Mouse (Mus musculus): ENCODE results near the gene Kpna6. TPM values are rescaled to one million over a fixed set of nuclear protein-coding genes. Genes with fewer than 3 reads are reported as not detected.
A peak's percentile ranks its signal among the peaks of the same experiment; 100 is the strongest.

Gene Kpna6
- polyA plus RNA-seq, 1 experiment from 2014 or later: 14.9 TPM

DNA sequence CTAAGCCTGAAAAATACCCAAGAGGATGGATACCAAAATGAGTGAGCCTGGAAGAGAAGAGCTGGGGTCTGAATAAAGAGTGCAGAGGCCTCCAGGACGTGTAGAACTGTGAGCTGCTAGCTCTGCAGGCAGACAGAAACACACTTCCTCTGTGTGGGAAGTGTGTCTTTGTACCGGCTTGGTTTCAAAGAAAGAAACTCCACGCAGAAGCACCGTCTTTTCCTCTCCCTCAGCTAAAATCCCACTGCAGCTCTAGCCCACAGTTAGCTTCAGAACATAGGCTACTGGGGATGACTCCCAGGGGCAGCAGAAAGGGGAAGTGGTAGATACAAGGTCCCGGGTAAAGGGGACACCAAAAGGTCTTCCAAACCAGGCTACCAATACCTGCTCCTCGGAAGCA is 27.4 kb downstream of the Kpna6 start:
- Histone ChIP-seq H3K4me2 (no peak overlapping the region), H3K27me3 (ENCODE audit: insufficient read depth, low read length) (no peaks in the 10 kb centered on the region), H3K9ac (no peak overlapping the region), H3K4me1 (ENCODE audit: insufficient read depth) (no peaks in the 10 kb centered on the region), H3K4me3 (ENCODE audit: low read depth, low read length) (no peak overlapping the region), H3K36me3 (ENCODE audit: insufficient read depth) (peaks cover 62% of the 10 kb centered on the region), H3K9me3 (ENCODE audit: low read depth, low read length) (no peaks in the 10 kb centered on the region), H3K27ac (ENCODE audit: low read depth) (no peak overlapping the region)
- WGBS: 86% methylated on average over 6 of the region's 6 CpGs
- ATAC-seq (ENCODE audit: insufficient read depth) (no peak), DNase-seq (no peak)
- TF ChIP-seq CTCF (IDR thresholded peaks at IDR 0.05; ENCODE audit: low read depth): no peak

DNA sequence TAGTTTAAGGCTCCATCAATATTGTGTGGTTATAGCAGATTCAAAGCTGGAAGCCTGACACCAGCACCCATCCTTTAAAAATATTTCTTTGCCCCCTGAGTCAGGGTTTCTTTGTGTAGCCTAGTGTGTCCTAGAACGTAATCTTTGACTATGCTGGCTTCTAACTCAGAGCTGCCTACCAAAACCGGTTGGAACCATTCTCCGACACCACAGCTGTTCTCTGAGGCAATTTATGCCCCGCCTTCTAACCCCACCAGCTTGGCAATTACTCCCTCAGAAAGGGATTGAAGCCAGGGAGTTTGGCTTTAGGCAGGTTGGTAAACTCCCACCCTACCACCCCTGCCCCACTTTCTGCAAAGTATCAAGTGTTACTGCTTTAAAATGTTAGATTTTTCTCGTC is 30.8 kb downstream of the Kpna6 start:
- H3K9me3 ChIP-seq (ENCODE audit: low read depth, low read length): no peaks in the 10 kb centered on the region
- peak overlapping the region; percentile 67; the same call in 1 of the 2 replicates for H3K4me3 ChIP-seq (ENCODE audit: low read depth, low read length)
- H3K27ac ChIP-seq (ENCODE audit: low read depth): no peak overlapping the region
- WGBS: 44% methylated on average over 5 of the region's 5 CpGs
- DNase-seq: peak; percentile 41
- ATAC-seq (ENCODE audit: insufficient read depth): no peak
- peaks cover 55% of the 10 kb centered on the region for H3K36me3 ChIP-seq (ENCODE audit: insufficient read depth)
- peak overlapping the region; percentile 94 for H3K4me2 ChIP-seq
- peaks cover 6% of the 10 kb centered on the region; the same call in 1 of the 2 replicates for H3K4me1 ChIP-seq (ENCODE audit: insufficient read depth)
- H3K27me3 ChIP-seq (ENCODE audit: insufficient read depth, low read length): no peaks in the 10 kb centered on the region
- TF ChIP-seq CTCF (IDR thresholded peaks at IDR 0.05; ENCODE audit: low read depth): no peak
- H3K9ac ChIP-seq: no peak overlapping the region

DNA sequence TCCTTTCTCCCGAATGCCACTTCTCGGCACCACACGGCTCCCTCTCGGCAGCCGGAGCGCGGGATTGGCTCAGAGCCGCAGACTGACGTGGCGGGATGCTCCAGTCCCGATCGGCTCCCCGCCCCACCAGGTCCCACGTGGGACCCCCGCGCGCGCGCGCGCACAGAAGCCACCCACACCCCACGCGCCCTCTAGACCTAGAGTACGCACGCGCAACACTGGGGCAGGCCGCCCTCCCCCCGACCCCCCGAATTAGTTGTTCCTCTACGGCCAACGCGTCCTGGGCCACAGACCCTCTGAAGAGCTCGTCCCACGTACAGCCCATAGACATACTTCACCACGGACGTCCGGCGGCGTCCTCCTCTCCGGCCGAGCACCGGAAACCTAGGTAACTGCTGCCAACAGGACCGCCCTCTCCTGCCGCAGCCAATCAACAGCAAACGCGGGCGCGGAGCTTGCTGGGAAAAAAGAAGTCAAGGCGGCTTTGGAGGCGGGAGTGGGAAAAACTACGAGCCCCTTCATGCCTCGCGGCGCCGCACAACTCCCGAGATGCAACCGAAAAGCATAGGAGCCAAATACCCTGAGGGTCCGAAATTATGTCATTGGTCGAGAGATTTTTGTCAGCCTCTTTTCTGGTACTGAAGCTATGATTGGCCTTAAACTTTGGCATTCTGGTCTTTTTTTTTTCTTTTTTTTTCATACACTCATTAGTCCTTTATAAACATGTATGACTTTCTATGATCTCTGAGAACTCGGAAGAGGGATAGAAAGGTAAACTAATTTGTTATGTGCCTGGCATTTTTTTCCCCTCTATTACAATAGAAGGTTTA is 31.7 kb downstream of the Kpna6 start, which contains the start of gene Txlna:
Gene Txlna (minus strand): TSS at position 428 of the 830 bp plus-strand sequence.
- Histone ChIP-seq H3K9ac (peak within 1 kb of the TSS; percentile 80), H3K27ac (ENCODE audit: low read depth) (peak within 1 kb of the TSS; percentile 92), H3K36me3 (ENCODE audit: insufficient read depth) (peaks cover 58% of the 10 kb centered on the region), H3K4me3 (ENCODE audit: low read depth, low read length) (peak within 1 kb of the TSS; percentile 67), H3K4me1 (ENCODE audit: insufficient read depth) (peaks cover 6% of the 10 kb centered on the region; the same call in 1 of the 2 replicates), H3K9me3 (ENCODE audit: low read depth, low read length) (no peaks in the 10 kb centered on the region), H3K27me3 (ENCODE audit: insufficient read depth, low read length) (no peaks in the 10 kb centered on the region), H3K4me2 (peak within 1 kb of the TSS; percentile 94)
- DNase-seq: peak; percentile 99
- WGBS: under 1% methylated on average over 60 of the region's 60 CpGs
- ATAC-seq (ENCODE audit: insufficient read depth): peak; percentile 96
- TF ChIP-seq CTCF (IDR thresholded peaks at IDR 0.05; ENCODE audit: low read depth): no peak; the same call in 1 of the 2 replicates

DNA sequence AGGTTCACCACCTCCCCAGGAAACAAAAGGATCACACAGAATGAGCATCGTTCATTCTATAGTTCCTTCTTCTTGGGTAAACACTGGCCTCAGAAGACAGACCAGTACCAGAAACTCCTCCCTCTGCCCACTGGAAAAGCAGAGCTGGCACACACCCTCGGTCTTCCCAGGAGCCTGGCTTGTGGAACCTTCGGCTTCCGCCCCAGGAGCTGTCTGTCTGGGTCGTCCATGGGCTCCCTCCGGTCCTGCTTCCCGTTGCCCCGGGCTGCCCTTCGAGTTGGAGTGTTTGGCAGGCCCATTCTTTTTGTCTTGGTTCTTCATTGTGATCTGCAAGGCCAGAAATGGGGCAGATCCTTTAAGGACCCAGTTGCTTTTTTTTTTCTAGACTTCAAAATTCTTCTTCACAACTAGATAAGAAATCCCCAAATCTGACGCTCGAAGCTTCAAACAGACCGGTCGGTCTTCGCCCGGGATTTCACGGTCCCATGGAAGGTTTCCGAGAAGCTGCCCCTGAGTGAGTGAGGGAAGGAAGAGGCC is 32.4 kb downstream of the Kpna6 start:
- DNase-seq: peak; percentile 41
- Histone ChIP-seq H3K4me1 (ENCODE audit: insufficient read depth) (peaks cover 6% of the 10 kb centered on the region; the same call in 1 of the 2 replicates), H3K36me3 (ENCODE audit: insufficient read depth) (peaks cover 58% of the 10 kb centered on the region), H3K9ac (peak overlapping the region; percentile 80), H3K9me3 (ENCODE audit: low read depth, low read length) (no peaks in the 10 kb centered on the region), H3K4me3 (ENCODE audit: low read depth, low read length) (peak overlapping the region; percentile 67), H3K27ac (ENCODE audit: low read depth) (peak overlapping the region; percentile 92), H3K4me2 (peak overlapping the region; percentile 94), H3K27me3 (ENCODE audit: insufficient read depth, low read length) (no peaks in the 10 kb centered on the region)
- TF ChIP-seq CTCF (IDR thresholded peaks at IDR 0.05; ENCODE audit: low read depth): no peak
- WGBS: 1% methylated on average over 17 of the region's 17 CpGs
- no peak for ATAC-seq (ENCODE audit: insufficient read depth)

DNA sequence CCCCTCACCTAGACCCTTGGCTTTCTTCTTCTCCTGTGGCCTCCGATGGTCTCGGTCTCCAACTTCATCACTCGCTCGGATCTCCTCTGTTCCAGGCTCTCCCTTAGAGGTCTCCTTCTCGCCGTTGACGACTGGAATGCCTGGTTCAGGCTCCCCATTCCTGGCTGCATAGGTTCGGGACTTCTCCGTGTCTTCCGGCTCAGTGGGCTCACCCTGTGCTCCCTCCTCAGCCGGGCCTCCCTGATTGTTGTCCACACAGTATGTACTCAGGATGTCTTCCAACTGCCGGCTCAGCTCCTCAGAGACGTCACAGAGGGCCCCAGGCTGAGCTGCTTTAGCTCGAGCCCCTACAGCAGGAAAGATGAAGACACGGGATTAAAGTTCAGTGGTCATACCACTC is 33.3 kb downstream of the Kpna6 start:
- peak overlapping the region; percentile 80; the same call in 1 of the 2 replicates for H3K9ac ChIP-seq
- H3K27me3 ChIP-seq (ENCODE audit: insufficient read depth, low read length): no peaks in the 10 kb centered on the region
- ATAC-seq (ENCODE audit: insufficient read depth) (no peak), DNase-seq (no peak)
- WGBS: 79% methylated on average over 15 of the region's 15 CpGs
- peak overlapping the region; percentile 94 for H3K4me2 ChIP-seq
- peaks cover 6% of the 10 kb centered on the region; the same call in 1 of the 2 replicates for H3K4me1 ChIP-seq (ENCODE audit: insufficient read depth)
- peaks cover 59% of the 10 kb centered on the region for H3K36me3 ChIP-seq (ENCODE audit: insufficient read depth)
- TF ChIP-seq CTCF (IDR thresholded peaks at IDR 0.05; ENCODE audit: low read depth): no peak
- H3K27ac ChIP-seq (ENCODE audit: low read depth): no peak overlapping the region
- no peaks in the 10 kb centered on the region for H3K9me3 ChIP-seq (ENCODE audit: low read depth, low read length)
- peak overlapping the region; percentile 67 for H3K4me3 ChIP-seq (ENCODE audit: low read depth, low read length)

DNA sequence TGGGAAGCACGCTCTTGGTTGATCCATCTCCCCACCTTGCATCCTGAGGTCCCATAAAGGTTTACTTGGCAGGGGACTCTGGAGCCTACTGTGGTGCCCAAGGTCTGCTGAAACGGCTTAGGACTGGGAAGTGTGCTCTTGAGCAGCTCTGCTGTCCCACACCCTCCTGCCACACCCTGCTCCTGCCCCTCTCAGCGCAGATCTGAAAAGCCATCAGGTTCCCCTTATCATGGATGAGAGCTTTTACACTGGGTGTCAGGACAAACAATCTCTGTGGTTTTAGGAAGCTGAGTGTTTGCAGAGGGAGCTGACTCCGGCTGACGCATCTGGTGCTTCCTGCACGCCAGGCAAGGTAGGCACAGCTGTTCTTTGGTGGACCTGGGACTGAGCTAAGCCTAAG is 38.7 kb downstream of the Kpna6 start:
- Histone ChIP-seq H3K4me2 (no peak overlapping the region), H3K9me3 (ENCODE audit: low read depth, low read length) (no peaks in the 10 kb centered on the region), H3K4me1 (ENCODE audit: insufficient read depth) (no peaks in the 10 kb centered on the region), H3K4me3 (ENCODE audit: low read depth, low read length) (no peak overlapping the region), H3K9ac (no peak overlapping the region), H3K36me3 (ENCODE audit: insufficient read depth) (peaks cover 99% of the 10 kb centered on the region), H3K27me3 (ENCODE audit: insufficient read depth, low read length) (no peaks in the 10 kb centered on the region), H3K27ac (ENCODE audit: low read depth) (no peak overlapping the region)
- TF ChIP-seq CTCF (IDR thresholded peaks at IDR 0.05; ENCODE audit: low read depth): no peak
- no peak for DNase-seq
- ATAC-seq (ENCODE audit: insufficient read depth): no peak
- WGBS: 81% methylated on average over 6 of the region's 6 CpGs

DNA sequence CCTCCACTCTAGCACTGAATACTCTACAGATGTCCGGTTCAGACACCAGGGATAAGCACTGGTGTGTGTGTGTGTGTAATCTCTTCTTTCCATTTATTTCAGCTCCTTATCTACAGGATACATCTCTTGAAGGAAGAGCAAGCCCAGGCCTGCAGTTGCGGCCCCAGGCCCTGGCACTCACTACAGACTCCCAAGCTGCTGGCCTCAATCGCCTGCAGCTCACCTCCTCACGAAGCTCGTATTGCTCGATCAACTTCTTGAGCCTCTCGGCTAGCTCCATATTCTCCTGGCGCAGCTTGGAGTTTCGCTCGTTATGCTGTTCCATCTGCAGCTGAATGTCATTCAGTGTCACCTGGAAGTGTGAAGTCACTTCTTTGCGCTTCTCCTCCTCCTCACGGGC is 40.7 kb downstream of the Kpna6 start:
- ATAC-seq (ENCODE audit: insufficient read depth) (no peak), DNase-seq (no peak)
- no peak for TF ChIP-seq CTCF (IDR thresholded peaks at IDR 0.05; ENCODE audit: low read depth)
- H3K9me3 ChIP-seq (ENCODE audit: low read depth, low read length): no peaks in the 10 kb centered on the region
- 83% methylated on average over 12 of the region's 12 CpGs for WGBS
- H3K4me3 ChIP-seq (ENCODE audit: low read depth, low read length): no peak overlapping the region
- no peaks in the 10 kb centered on the region for H3K4me1 ChIP-seq (ENCODE audit: insufficient read depth)
- no peak overlapping the region for H3K9ac ChIP-seq
- H3K4me2 ChIP-seq: no peak overlapping the region
- no peaks in the 10 kb centered on the region for H3K27me3 ChIP-seq (ENCODE audit: insufficient read depth, low read length)
- H3K36me3 ChIP-seq (ENCODE audit: insufficient read depth): peaks cover 100% of the 10 kb centered on the region
- H3K27ac ChIP-seq (ENCODE audit: low read depth): no peak overlapping the region

All from lung, embryonic 14.5 days (tissue).